Mouse (Mus musculus): ENCODE data around the gene Man1a2.

- TF ChIP-seq CTCF (IDR thresholded peaks at IDR 0.05; ENCODE audit: extremely low read depth, insufficient read depth, insufficient read length, insufficient replicate concordance) = no peak
- no peak for TF ChIP-seq POLR2A (IDR thresholded peaks at IDR 0.05; ENCODE audit: low read depth, low read length)
These were observed 123.6 kb downstream of the Man1a2 start for GRCm38 (mm10) chr3:100561561-100562175.
